Mouse (Mus musculus): ENCODE results near the gene 1810043G02Rik.
"Not testable (repeated sequence)": the region's sequence is repeated elsewhere in the genome, so short reads cannot be mapped to it uniquely, and the experiment has no call there.

Gene 1810043G02Rik

DNA sequence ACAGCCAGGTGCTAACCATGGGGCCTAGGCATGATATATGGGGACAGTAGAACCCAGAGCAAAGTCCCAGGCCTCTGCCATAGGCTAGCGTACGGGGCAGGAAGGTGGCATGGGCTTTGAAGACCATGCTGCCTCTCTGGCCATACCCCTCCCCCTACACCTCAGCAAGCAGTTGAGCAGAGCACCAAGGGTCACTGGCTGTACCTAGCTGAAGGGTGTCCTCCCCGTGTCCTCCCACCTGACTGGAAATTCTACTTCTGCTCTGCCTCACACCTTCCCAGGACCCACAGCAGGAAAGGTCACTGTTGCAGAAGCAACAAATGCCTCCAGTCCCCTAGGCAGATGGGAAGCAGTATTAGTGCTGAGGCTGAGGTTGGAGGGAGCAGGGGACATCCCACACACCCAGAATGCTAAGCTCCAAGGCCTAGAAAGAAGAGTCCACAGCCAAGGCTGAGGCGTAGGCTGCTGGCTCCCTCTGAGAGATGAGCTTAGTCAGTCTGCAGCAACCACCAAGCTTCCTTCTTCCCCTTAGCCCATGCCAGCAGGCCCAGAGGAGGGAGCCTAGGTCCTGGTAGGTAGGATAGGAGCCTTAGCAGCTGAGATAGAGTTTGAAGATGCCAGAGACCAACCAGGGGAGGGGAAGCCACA, 27.6 kb downstream of the 1810043G02Rik start:
- DNase-seq (ENCODE audit: low spot score): no peak

GRCm38 (mm10) chr10:78007203-78007602, 28.9 kb downstream of the 1810043G02Rik start:
- no peak for DNase-seq (ENCODE audit: low spot score)

GRCm38 (mm10) chr10:78008169-78008568, 29.8 kb downstream of the 1810043G02Rik start:
- no peak for DNase-seq (ENCODE audit: low spot score)

DNA sequence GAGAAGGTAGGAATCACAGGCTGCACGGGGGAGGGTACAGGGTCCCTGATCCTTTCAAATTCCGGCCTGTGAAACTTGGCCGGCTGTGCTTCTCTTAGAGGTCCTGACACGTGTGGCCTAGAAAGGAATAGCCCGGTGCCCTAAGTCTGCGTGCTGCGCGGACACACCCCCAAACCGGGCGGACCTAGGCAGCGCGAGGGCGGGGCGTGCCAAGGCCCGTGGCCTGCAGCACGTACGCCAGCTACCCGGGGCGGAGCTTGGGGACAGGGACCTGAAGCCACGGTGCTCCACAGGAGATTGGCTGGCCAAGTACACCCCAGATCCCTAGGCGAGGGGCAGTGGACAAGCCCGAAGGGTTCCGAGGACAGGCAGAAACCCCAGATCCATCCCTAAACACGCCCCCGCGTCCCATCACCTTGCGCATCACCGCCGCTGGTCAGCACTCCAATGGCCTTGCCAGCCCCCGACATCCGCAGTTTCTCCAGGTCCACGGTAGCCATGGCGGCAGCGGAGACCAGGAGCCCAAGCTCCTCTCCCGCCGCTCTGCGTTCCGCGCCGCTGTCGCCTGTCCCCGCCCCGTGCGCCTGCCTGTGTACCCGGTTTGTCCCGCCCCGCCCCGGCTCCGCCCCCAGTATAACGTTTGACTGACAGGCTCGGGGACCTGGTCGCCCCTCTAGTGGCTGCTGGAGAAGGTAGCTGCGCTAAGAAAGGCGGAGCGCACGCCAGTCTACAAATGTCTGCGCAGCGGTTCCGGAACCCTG, 31.0 kb downstream of the 1810043G02Rik start:
- DNase-seq (ENCODE audit: low spot score): peak; percentile 86

GRCm38 (mm10) chr10:78009945-78010293, 31.6 kb downstream of the 1810043G02Rik start, which contains the start of gene Pfkl:
Gene Pfkl (minus strand): TSS chr10:78010083.
- no peak for DNase-seq (ENCODE audit: low spot score)

DNA sequence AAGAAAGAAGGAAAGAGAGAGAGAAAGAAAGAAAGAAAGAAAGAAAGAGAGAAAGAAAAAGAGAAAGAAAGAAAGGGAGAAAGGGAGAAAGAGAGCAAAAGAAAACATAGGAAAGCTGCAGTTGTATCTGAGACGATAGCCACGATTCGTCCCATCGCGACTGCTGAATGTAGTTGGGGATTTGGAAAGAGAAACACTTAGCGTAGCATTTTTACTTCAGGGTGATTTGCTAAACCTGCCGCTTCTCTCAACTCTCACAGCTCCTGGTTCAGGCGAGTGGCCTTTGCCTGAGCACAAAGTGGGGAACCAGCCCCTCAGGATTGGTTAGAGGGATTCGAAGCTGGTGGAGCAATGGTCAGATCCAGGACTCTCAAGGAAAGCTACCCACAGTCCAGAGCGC, 32.0 kb downstream of the 1810043G02Rik start:
- DNase-seq (ENCODE audit: low spot score): no peak

DNA sequence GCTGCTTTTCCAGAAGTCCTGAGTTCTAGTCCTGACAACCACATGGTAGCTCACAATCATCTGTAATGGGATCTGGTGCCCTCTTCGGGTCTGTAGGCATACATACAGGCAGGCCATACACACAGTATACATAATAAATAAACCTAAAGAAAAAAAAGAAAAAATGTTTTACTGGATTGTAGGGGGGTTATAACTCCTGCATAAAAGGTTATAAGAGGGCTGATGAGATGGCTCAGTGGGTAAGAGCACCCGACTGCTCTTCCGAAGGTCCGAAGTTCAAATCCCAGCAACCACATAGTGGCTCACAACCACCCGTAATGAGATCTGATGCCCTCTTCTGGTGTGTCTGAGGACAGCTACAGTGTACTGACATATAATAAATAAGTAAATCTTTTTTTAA, 32.8 kb downstream of the 1810043G02Rik start:
- DNase-seq (ENCODE audit: low spot score): not testable (repeated sequence)

DNA sequence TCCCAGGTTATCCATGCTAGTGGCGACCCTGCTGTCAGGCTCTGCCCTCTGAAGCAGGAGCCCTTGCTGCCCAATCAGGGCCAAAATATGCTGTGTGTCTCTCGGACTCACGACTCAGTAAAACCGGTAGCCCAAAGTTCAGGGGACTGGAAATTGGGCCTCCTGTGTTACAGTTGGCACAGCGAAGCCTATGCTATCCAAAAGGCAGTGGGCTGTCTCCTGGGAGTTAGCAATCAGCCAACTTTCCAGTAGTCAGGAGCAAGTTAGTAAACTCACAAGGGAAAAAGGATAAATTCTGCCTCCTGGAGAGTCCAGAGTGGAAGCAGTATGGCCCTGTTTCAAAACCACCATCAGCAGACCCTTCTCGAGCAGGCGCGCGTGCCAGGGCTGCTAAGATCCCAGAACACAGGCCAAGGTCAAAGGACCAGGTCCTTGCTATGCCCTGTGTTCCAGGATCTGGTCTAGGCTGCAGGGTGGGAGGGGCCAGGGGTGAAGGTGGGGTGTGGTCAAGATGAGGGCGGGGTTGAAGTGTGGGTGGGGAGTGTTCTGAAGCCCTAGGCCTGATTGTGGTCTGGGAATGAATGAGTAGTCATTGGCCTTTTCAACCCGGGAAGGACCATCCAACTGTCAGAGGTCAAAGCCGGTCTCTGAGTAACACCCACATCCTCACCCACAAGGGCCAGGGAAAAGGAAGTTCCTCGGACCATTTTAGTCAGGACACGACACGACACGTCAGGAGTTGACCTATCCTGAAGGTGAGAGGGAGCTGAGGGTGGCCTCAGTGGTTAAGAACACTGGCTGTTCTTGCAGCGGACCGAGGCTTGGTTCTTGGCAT, 34.6 kb downstream of the 1810043G02Rik start:
- no peak for DNase-seq (ENCODE audit: low spot score)

GRCm38 (mm10) chr10:78015489-78015888, 37.2 kb downstream of the 1810043G02Rik start:
- peak; percentile 46 for DNase-seq (ENCODE audit: low spot score)

DNA sequence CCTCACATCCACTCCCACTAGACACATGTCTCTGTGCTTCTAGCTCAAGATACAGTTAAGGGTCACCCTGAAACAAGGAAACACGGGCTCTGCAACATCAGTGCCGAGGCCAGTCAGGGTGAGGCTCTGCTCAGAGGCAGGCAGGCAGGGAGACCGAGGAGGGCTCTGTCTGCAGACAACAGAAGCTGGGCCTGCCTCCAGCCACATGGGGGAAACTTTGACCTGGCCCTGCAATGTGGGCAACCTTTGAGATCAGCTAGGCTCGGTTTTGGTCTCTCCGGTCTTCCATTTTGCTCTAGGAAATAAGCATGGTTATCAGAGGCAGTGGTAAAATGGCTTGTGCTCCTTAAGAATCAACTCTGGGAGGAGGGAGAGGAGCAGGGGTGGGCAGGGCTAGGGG, 38.0 kb downstream of the 1810043G02Rik start:
- no peak for DNase-seq (ENCODE audit: low spot score)

DNA sequence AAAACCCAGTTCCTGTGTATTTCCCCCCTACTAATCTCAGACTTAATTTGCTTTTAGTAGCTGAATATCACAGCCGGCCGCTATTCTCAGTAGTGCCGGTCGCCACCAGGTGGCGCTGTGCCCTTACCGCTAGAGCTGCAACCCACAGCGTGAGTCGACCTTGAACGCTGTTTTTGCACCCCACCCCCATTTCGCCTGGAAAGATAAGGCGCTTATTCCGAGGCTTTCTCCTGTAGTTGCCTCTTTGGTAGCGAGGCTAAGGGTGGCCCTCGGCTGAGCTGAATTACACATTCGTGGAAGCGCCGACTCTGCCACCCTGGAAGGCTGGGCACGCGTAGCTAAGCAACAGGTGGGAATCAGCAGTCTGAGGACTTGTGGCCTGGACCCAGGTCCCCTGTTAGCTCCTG, 40.5 kb downstream of the 1810043G02Rik start:
- DNase-seq (ENCODE audit: low spot score): peak; percentile 71

GRCm38 (mm10) chr10:78019291-78019690, 41.0 kb downstream of the 1810043G02Rik start:
- DNase-seq (ENCODE audit: low spot score): no peak

- DNase-seq (ENCODE audit: low spot score): not testable (repeated sequence)
These were observed 41.7 kb downstream of the 1810043G02Rik start for GRCm38 (mm10) chr10:78019984-78020383.

GRCm38 (mm10) chr10:78025453-78025852, 47.1 kb downstream of the 1810043G02Rik start:
- DNase-seq (ENCODE audit: low spot score): not testable (repeated sequence)

- peak; percentile 61 for DNase-seq (ENCODE audit: low spot score)
These were observed 49.8 kb downstream of the 1810043G02Rik start for GRCm38 (mm10) chr10:78028129-78028528.

DNA sequence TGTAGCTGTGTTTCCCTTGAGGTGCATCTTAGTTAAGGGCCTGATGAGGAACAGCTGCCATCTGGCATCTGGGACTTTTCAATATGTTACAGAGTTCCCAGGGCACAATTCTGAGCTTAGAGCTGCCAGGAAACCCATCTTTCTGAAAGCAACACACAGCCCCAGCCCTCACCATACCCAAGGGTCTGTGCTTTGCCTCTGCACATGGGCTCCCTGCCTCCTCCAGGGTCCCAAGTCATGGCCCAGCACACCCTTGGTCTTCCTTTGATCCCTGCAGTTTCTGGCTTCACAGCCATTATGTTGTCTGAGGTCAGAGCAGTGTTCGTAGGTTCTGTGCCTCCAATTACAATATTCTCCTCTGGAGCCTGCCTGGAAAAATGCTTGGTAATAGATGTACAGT, 50.8 kb downstream of the 1810043G02Rik start:
- DNase-seq (ENCODE audit: low spot score): no peak

- DNase-seq (ENCODE audit: low spot score): no peak
These were observed 53.7 kb downstream of the 1810043G02Rik start for GRCm38 (mm10) chr10:78031987-78032386.
